Mouse (Mus musculus) hindbrain, embryonic 13.5 days (tissue): ENCODE results near the gene Map4k3. TPM values are rescaled to one million over a fixed set of nuclear protein-coding genes. Genes with fewer than 3 reads are reported as not detected.
"Not testable (repeated sequence)": the region's sequence is repeated elsewhere in the genome, so short reads cannot be mapped to it uniquely, and the experiment has no call there.

Source experiments
- ATAC-seq: fragments of 200-750 bp; cut with Nextera tagmentation; 2 replicates; pipeline ENCODE4 v1.8.0; 2017; ENCODE audit warnings: moderate TSS enrichment; ENCODE audit not compliant: low FRiP score
- H3K27ac ChIP-seq: fragments of 300-500 bp; sonication (generic); 2 replicates; pipeline ENCODE4 v1.5.1; 2015; ENCODE audit warnings: inconsistent platforms, mild to moderate bottlenecking, moderate library complexity
- H3K27me3 ChIP-seq: fragments of 300-500 bp; sonication (generic); 2 replicates; pipeline ENCODE4 v1.6.1; 2015; ENCODE audit warnings: mild to moderate bottlenecking, inconsistent platforms
- H3K36me3 ChIP-seq: fragments of 300-500 bp; sonication (generic); 2 replicates; pipeline ENCODE4 v1.6.1; 2015; ENCODE audit warnings: mild to moderate bottlenecking, inconsistent platforms
- H3K4me1 ChIP-seq: fragments of 300-500 bp; sonication (generic); replicated peaks from 2 replicates; pipeline ENCODE4 v1.6.1; 2015; ENCODE audit warnings: inconsistent platforms
- H3K4me2 ChIP-seq: fragments of 300-500 bp; sonication (generic); 2 replicates; pipeline ENCODE4 v1.6.1; 2015; ENCODE audit warnings: inconsistent platforms, mild to moderate bottlenecking, moderate library complexity
- H3K4me3 ChIP-seq: fragments of 300-500 bp; sonication (generic); 2 replicates; pipeline ENCODE4 v1.5.1; 2015; ENCODE audit warnings: mild to moderate bottlenecking, inconsistent platforms
- H3K9ac ChIP-seq: fragments of 300-500 bp; sonication (generic); 2 replicates; pipeline ENCODE4 v1.6.1; 2015; ENCODE audit warnings: mild to moderate bottlenecking, inconsistent platforms
- H3K9me3 ChIP-seq: fragments of 300-500 bp; sonication (generic); 2 replicates; pipeline ENCODE4 v1.6.1; 2016; ENCODE audit warnings: inconsistent platforms
- WGBS: fragments of 180-500 bp; shearing (Covaris S2); methylation state at CpG from one replicate; pipeline ENCODE4 v1.1.7; 2015; 5-methylcytosine and 5-hydroxymethylcytosine counted together
- polyA plus RNA-seq: library from polyadenylated mRNA; unstranded; fragments of >200 nt; fragmentation: Nextera tagmentation; extraction: Ambion mirVana; gene quantifications from 2 replicates; pipeline ENCODE4 v1.2.1, GENCODE M21; 2015

The Map4k3 gene
- polyA plus RNA-seq, 1 experiment from 2014 or later = 24.1 TPM

GRCm38 (mm10) chr17:80601371-80601770, 126.9 kb downstream of the Map4k3 start:
- Histone ChIP-seq H3K9ac (no peak overlapping the region), H3K4me2 (no peak overlapping the region), H3K36me3 (peaks cover 86% of the 10 kb centered on the region), H3K27me3 (no peaks in the 10 kb centered on the region), H3K4me1 (no peaks in the 10 kb centered on the region), H3K27ac (no peak overlapping the region), H3K9me3 (0 out of 2 replicates have a peak, but pooled peaks cover 4% of the 10 kb centered on the region), H3K4me3 (no peak overlapping the region)
- WGBS = 65% methylated on average over 13 of the region's 13 CpGs
- no peak for ATAC-seq

GRCm38 (mm10) chr17:80583051-80583450, 145.2 kb downstream of the Map4k3 start:
- H3K4me1 ChIP-seq = no peaks in the 10 kb centered on the region
- H3K4me2 ChIP-seq = no peak overlapping the region
- no peak overlapping the region for H3K27ac ChIP-seq
- H3K9me3 ChIP-seq = no peaks in the 10 kb centered on the region
- no peak overlapping the region for H3K4me3 ChIP-seq
- H3K9ac ChIP-seq = no peak overlapping the region
- WGBS = 98% methylated on average over 6 of the region's 6 CpGs
- H3K36me3 ChIP-seq = peaks cover 61% of the 10 kb centered on the region
- no peak for ATAC-seq
- H3K27me3 ChIP-seq = no peaks in the 10 kb centered on the region

DNA sequence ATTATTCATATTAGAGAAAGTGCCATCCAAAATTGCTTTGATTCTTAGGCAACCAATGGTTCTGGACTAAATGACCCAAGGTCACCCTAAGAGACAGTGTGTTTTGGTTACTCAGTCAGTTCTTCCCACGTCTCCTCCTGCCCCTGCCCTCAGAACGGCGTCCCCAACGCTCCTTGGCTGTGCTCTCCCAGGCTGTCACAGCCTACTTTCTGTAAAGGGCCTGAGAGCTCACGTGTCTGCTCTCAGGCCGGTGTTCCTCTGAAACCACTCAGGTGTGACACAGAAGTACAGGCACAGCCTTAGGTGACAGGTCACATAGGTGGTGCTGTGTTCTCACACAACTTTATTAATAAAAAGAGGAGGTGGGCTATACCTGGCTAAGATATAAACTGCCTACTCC, 148.4 kb downstream of the Map4k3 start:
- Histone ChIP-seq H3K4me3 (no peak overlapping the region), H3K9ac (no peak overlapping the region), H3K9me3 (no peaks in the 10 kb centered on the region), H3K36me3 (peaks cover 39% of the 10 kb centered on the region), H3K27ac (no peak overlapping the region), H3K27me3 (no peaks in the 10 kb centered on the region), H3K4me2 (no peak overlapping the region), H3K4me1 (peaks cover 14% of the 10 kb centered on the region)
- WGBS = 76% methylated on average over 6 of the region's 6 CpGs
- no peak for ATAC-seq

- ATAC-seq = no peak
- Histone ChIP-seq H3K4me1 (peaks cover 14% of the 10 kb centered on the region), H3K4me2 (no peak overlapping the region), H3K36me3 (peaks cover 31% of the 10 kb centered on the region), H3K27me3 (no peaks in the 10 kb centered on the region), H3K9me3 (no peaks in the 10 kb centered on the region), H3K4me3 (no peak overlapping the region), H3K9ac (no peak overlapping the region), H3K27ac (no peak overlapping the region)
- 94% methylated on average over 9 of the region's 9 CpGs for WGBS
Observed at GRCm38 (mm10) chr17:80579089-80579488, 149.2 kb downstream of the Map4k3 start.

- ATAC-seq = no peak
Observed at GRCm38 (mm10) chr17:80578041-80578440, 150.2 kb downstream of the Map4k3 start.

GRCm38 (mm10) chr17:80577639-80578038, 150.6 kb downstream of the Map4k3 start, which contains the start of gene Cdkl4:
Gene Cdkl4, minus strand, starts transcription at chr17:80577813.
- Histone ChIP-seq H3K9ac (peak within 1 kb of the TSS; percentile 75), H3K27ac (peak within 1 kb of the TSS; percentile 72; the same call in 1 of the 2 replicates), H3K9me3 (no peaks in the 10 kb centered on the region), H3K4me2 (peak within 1 kb of the TSS; percentile 86), H3K4me3 (peak within 1 kb of the TSS; percentile 50), H3K27me3 (no peaks in the 10 kb centered on the region), H3K36me3 (peaks cover 20% of the 10 kb centered on the region), H3K4me1 (peaks cover 14% of the 10 kb centered on the region)
- 58% methylated on average over 15 of the region's 15 CpGs for WGBS
- peak; percentile 66 for ATAC-seq

More at GRCm38 (mm10) chr17:80578041-80578440, 150.2 kb downstream of the Map4k3 start:
- no peaks in the 10 kb centered on the region for H3K9me3 ChIP-seq
- peaks cover 14% of the 10 kb centered on the region for H3K4me1 ChIP-seq
- H3K9ac ChIP-seq = no peak overlapping the region
- peaks cover 21% of the 10 kb centered on the region for H3K36me3 ChIP-seq
- WGBS = 93% methylated on average over 1 of the region's 1 CpGs
- H3K27ac ChIP-seq = no peak overlapping the region
- H3K27me3 ChIP-seq = no peaks in the 10 kb centered on the region
- no peak overlapping the region for H3K4me2 ChIP-seq
- H3K4me3 ChIP-seq = no peak overlapping the region

GRCm38 (mm10) chr17:80577214-80577613, 151.1 kb downstream of the Map4k3 start:
- under 1% methylated on average over 30 of the region's 30 CpGs for WGBS

GRCm38 (mm10) chr17:80575008-80575407, 153.3 kb downstream of the Map4k3 start:
- H3K27me3 ChIP-seq = no peaks in the 10 kb centered on the region
- H3K27ac ChIP-seq = no peak overlapping the region
- H3K4me1 ChIP-seq = peaks cover 14% of the 10 kb centered on the region
- no peak for ATAC-seq
- H3K9ac ChIP-seq = no peak overlapping the region
- no peak overlapping the region for H3K4me3 ChIP-seq
- H3K9me3 ChIP-seq = no peaks in the 10 kb centered on the region
- WGBS = 77% methylated on average over 7 of the region's 7 CpGs
- no peak overlapping the region for H3K4me2 ChIP-seq
- peaks cover 3% of the 10 kb centered on the region for H3K36me3 ChIP-seq

More at GRCm38 (mm10) chr17:80577214-80577613, 151.1 kb downstream of the Map4k3 start:
- Histone ChIP-seq H3K36me3 (peaks cover 18% of the 10 kb centered on the region), H3K4me2 (peak overlapping the region; percentile 86), H3K4me1 (peaks cover 14% of the 10 kb centered on the region), H3K4me3 (peak overlapping the region; percentile 50), H3K9ac (peak overlapping the region; percentile 75), H3K27me3 (no peaks in the 10 kb centered on the region), H3K9me3 (no peaks in the 10 kb centered on the region), H3K27ac (peak overlapping the region; percentile 72; the same call in 1 of the 2 replicates)
- ATAC-seq = peak; percentile 94

- Histone ChIP-seq H3K9me3 (no peaks in the 10 kb centered on the region), H3K36me3 (no peaks in the 10 kb centered on the region), H3K4me1 (peaks cover 14% of the 10 kb centered on the region), H3K27me3 (no peaks in the 10 kb centered on the region), H3K4me3 (no peak overlapping the region), H3K4me2 (no peak overlapping the region), H3K9ac (no peak overlapping the region), H3K27ac (no peak overlapping the region)
- ATAC-seq = no peak
- 58% methylated on average over 7 of the region's 7 CpGs for WGBS
Observed at GRCm38 (mm10) chr17:80574471-80574965, 153.8 kb downstream of the Map4k3 start.

GRCm38 (mm10) chr17:80572187-80572935, 155.9 kb downstream of the Map4k3 start:
- no peaks in the 10 kb centered on the region for H3K27me3 ChIP-seq
- 88% methylated on average over 13 of the region's 13 CpGs for WGBS
- H3K4me1 ChIP-seq = peaks cover 9% of the 10 kb centered on the region
- no peak overlapping the region for H3K9ac ChIP-seq
- H3K4me2 ChIP-seq = no peak overlapping the region
- no peak for ATAC-seq
- no peak overlapping the region for H3K27ac ChIP-seq
- no peak overlapping the region for H3K4me3 ChIP-seq
- H3K9me3 ChIP-seq = peaks cover 1% of the 10 kb centered on the region; the same call in 1 of the 2 replicates
- 0 out of 2 replicates have a peak, but pooled peaks cover 1% of the 10 kb centered on the region for H3K36me3 ChIP-seq

GRCm38 (mm10) chr17:80571460-80571859, 156.8 kb downstream of the Map4k3 start:
- Histone ChIP-seq H3K27ac (no peak overlapping the region), H3K9ac (no peak overlapping the region), H3K9me3 (peaks cover 4% of the 10 kb centered on the region; the same call in 1 of the 2 replicates), H3K36me3 (0 out of 2 replicates have a peak, but pooled peaks cover 3% of the 10 kb centered on the region), H3K27me3 (no peaks in the 10 kb centered on the region), H3K4me1 (no peaks in the 10 kb centered on the region), H3K4me3 (no peak overlapping the region), H3K4me2 (no peak overlapping the region)
- whole genome bisulfite sequencing = 76% methylated on average over 4 of the region's 4 CpGs
- ATAC-seq = no peak

- H3K27ac ChIP-seq = not testable (repeated sequence)
Observed at GRCm38 (mm10) chr17:80569718-80570117, 158.6 kb downstream of the Map4k3 start.

More at GRCm38 (mm10) chr17:80569718-80570117, 158.6 kb downstream of the Map4k3 start:
- not testable (repeated sequence) for H3K9ac ChIP-seq, H3K4me1 ChIP-seq, H3K4me2 ChIP-seq, ATAC-seq, H3K27me3 ChIP-seq, H3K4me3 ChIP-seq
- Histone ChIP-seq H3K36me3 (peaks cover 15% of the 10 kb centered on the region), H3K9me3 (peaks cover 15% of the 10 kb centered on the region; the same call in 1 of the 2 replicates)
- WGBS = 93% methylated on average over 1 of the region's 2 CpGs
